Mouse (Mus musculus): ENCODE measurements at regions not wholly inside any gene's neighbourhood (a gene's known extent, or its start where the extent isn't known, plus 50 kb on each side); places are given as distances from the start of the nearest gene placed in this dataset.

DNA sequence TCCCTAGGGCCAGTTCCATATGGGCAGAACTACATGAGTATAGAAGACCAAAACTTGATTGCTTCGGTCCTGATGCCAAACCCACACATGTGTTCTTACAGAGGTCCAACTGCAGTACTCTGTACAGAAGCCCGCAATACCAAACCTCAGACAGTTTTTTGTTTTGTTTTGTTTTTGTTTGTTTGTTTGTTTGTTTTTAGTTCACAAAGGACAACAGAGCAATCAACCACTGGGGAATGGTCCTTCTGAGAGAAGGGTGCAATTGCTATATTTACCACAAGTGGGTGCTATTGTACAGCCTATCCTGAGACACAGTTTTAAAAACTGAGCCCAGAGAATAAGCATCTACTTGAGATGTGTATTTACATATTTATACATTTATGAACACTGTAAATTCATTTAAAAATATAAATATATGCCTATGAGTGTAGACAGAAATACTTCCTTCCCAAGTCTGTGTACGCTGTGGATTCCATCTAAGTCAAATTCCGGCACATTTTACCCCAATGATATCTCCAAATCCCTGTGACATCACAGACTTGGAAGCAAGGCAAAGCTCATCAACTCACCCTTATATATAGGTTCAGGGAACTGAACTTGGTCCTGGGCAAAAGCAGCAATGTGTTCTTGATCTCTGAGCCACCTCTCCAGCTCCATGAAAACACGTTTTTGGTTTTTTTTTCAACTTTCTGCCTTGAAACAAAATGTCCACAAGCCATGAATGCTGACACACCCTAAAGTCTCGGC lies 101.3 kb upstream of the A26c2 start:
- peak; percentile 4 for DNase-seq

DNA sequence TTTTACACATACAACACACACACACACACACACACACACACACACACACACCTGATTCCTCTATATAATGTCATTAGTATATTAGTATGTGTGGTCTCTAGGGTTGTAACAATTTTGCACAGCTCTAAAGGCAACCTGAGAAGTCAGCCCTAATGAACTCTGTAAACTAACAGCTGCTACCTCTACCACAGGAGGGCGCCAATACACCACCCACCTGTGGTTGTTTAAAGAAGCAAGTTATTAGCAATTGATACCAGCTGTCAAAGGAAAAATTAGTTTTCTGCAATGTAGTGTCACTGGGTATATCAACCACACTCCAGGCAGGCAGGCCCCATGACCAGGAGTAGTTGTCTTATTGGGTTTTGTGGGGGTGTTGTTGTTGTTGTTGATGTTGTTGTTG lies 98.8 kb upstream of the A26c2 start:
- peak; percentile 9 for DNase-seq

DNA sequence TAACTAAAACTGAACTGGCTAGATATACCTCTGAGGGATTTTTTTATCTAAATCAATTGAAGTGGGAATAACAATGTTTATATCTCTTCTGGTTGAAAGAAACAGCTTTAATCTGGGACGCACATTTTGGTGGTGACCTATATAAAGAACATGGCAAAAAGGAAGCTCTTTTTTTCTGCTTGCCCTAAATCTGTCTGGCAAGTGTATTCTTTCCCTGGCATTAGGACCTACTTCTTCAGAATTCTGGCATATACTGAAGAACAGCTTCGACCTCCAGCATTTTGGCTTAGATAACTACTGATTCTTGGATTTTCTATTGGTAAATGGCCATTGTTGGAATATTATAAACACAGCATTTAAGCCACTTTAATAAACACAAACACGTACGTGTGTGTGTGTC lies 70.9 kb upstream of the A26c2 start:
- no peak for DNase-seq

DNA sequence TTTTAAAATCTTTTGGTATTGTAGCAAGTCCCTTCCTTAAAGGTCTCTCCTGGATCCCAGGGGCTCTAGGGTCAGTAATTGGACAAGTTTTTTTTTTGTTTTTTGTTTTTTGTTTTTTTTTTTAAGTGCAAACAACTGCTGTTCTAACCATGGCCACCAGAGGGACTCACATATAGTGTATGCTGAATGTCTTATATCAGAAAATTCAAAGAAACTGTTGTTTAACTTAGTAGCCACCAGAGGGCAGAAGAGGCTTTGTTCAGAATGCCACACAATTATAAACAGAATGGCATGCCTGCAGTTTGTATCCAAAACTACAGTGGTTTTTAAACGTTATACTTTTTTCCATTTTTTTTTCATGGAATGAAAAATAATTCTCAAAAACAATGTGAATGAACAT lies 53.6 kb upstream of the A26c2 start:
- DNase-seq: peak; percentile 6
